Mouse (Mus musculus) limb, embryonic 12.5 days (tissue): ENCODE results near the gene Cbarp. TPM values are rescaled to one million over a fixed set of nuclear protein-coding genes. Genes with fewer than 3 reads are reported as not detected.

Experiments
- ATAC-seq: fragments of 200-750 bp; cut with Nextera tagmentation; 2 replicates; pipeline ENCODE4 v1.8.0; 2017; ENCODE audit warnings: low read depth, moderate TSS enrichment; ENCODE audit not compliant: insufficient number of reproducible peaks, insufficient read depth, low FRiP score, low TSS enrichment
- H3K27ac ChIP-seq: fragments of 300-500 bp; sonication (generic); 2 replicates; pipeline ENCODE4 v1.5.1; 2016; ENCODE audit warnings: mild to moderate bottlenecking, moderate library complexity
- H3K27me3 ChIP-seq: fragments of 300-500 bp; sonication (generic); 2 replicates; pipeline ENCODE4 v1.6.1; 2016; ENCODE audit warnings: mild to moderate bottlenecking, moderate library complexity
- H3K36me3 ChIP-seq: fragments of 300-500 bp; sonication (generic); 2 replicates; pipeline ENCODE4 v1.6.1; 2016; ENCODE audit warnings: mild to moderate bottlenecking, moderate library complexity
- H3K4me1 ChIP-seq: fragments of 300-500 bp; sonication (generic); replicated peaks from 2 replicates; pipeline ENCODE4 v1.6.1; 2016
- H3K4me2 ChIP-seq: fragments of 300-500 bp; sonication (generic); 2 replicates; pipeline ENCODE4 v1.6.1; 2016; ENCODE audit warnings: mild to moderate bottlenecking, moderate library complexity
- H3K4me3 ChIP-seq: fragments of 300-500 bp; sonication (generic); replicated peaks from 2 replicates; pipeline ENCODE4 v1.5.1; 2016; ENCODE audit warnings: mild to moderate bottlenecking
- H3K9ac ChIP-seq: fragments of 300-500 bp; sonication (generic); replicated peaks from 2 replicates; pipeline ENCODE4 v1.6.1; 2016; ENCODE audit warnings: mild to moderate bottlenecking, moderate library complexity
- H3K9me3 ChIP-seq: fragments of 300-500 bp; sonication (generic); 2 replicates; pipeline ENCODE4 v1.6.1; 2016; ENCODE audit warnings: mild to moderate bottlenecking, moderate library complexity
- WGBS: fragments of 180-500 bp; shearing (Covaris S2); methylation state at CpG from one replicate; pipeline ENCODE4 v1.1.7; 2016; 5-methylcytosine and 5-hydroxymethylcytosine counted together
- polyA plus RNA-seq: library from polyadenylated mRNA; unstranded; fragments of >200 nt; fragmentation: Nextera tagmentation; extraction: Ambion mirVana; gene quantifications from 2 replicates; pipeline ENCODE4 v1.2.1, GENCODE M21; 2016

Gene Cbarp
- polyA plus RNA-seq, 1 experiment from 2014 or later: 4.9 TPM

DNA sequence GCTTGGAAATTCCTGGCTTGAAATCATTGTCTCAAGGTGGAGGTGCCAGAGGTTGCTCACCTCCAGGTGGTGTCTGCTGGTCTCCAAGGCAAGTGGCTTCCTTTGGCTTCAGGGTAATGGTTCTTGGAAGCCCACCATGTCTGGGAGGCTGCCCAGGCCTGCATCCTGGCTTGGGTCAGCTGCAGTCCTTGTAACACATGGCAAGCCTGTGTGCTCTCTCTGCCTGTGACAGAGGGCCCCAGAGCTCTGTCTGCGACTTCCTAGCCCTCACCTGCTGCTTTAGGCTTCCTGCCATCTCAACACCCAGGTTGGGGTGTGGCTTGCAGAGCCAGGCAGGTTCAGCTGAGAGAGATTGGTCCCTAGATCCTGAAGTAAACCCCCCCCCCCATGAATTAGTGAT is 22.9 kb downstream of the Cbarp start:
- Histone ChIP-seq H3K9ac (peak overlapping the region; percentile 90), H3K4me2 (peak overlapping the region; percentile 93), H3K27me3 (no peaks in the 10 kb centered on the region), H3K9me3 (no peaks in the 10 kb centered on the region), H3K4me3 (peak overlapping the region; percentile 92), H3K27ac (peak overlapping the region; percentile 50; the same call in 1 of the 2 replicates), H3K36me3 (peaks cover 48% of the 10 kb centered on the region), H3K4me1 (peaks cover 34% of the 10 kb centered on the region)
- 50% methylated on average over 1 of the region's 1 CpGs for WGBS
- ATAC-seq: no peak

GRCm38 (mm10) chr10:80116927-80117691 is 23.5 kb downstream of the Cbarp start:
- Histone ChIP-seq H3K4me3 (peak overlapping the region; percentile 92), H3K27ac (peak overlapping the region; percentile 50; the same call in 1 of the 2 replicates), H3K9me3 (no peaks in the 10 kb centered on the region), H3K9ac (peak overlapping the region; percentile 90), H3K27me3 (no peaks in the 10 kb centered on the region), H3K4me1 (peaks cover 34% of the 10 kb centered on the region), H3K4me2 (peak overlapping the region; percentile 93), H3K36me3 (peaks cover 44% of the 10 kb centered on the region)
- 5% methylated on average over 30 of the region's 30 CpGs for WGBS
- no peak for ATAC-seq

GRCm38 (mm10) chr10:80116563-80116926 is 24.1 kb downstream of the Cbarp start:
- Histone ChIP-seq H3K36me3 (peaks cover 38% of the 10 kb centered on the region), H3K4me3 (peak overlapping the region; percentile 92), H3K9ac (peak overlapping the region; percentile 90), H3K4me1 (peaks cover 34% of the 10 kb centered on the region), H3K27me3 (no peaks in the 10 kb centered on the region), H3K4me2 (peak overlapping the region; percentile 93), H3K27ac (peak overlapping the region; percentile 50; the same call in 1 of the 2 replicates), H3K9me3 (no peaks in the 10 kb centered on the region)
- under 1% methylated on average over 27 of the region's 27 CpGs for WGBS
- ATAC-seq: no peak

DNA sequence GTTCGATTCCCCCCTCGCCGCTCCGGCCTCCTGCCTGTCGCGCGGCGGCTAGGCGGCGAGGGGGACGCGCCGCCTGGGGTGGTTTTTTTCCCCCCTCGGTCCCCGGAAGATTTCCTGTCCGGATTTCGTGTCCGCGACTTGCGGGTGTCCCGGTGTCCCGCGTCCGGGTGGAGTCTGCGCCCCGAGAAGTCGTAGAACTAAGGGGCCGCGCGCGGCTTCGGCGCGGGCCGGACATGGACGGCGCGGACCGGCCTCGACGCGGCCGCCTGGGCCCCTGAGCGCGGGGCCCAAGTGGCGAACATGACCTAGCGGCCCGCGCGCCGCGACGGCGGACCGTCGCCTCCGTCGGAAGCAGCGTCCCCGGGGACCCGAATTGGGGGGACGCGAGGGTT is 24.7 kb downstream of the Cbarp start:
- WGBS: under 1% methylated on average over 51 of the region's 63 CpGs
- Histone ChIP-seq H3K4me3 (peak overlapping the region; percentile 92), H3K27ac (peak overlapping the region; percentile 83), H3K9me3 (no peaks in the 10 kb centered on the region), H3K9ac (peak overlapping the region; percentile 90), H3K27me3 (no peaks in the 10 kb centered on the region), H3K4me1 (peaks cover 34% of the 10 kb centered on the region), H3K36me3 (peaks cover 32% of the 10 kb centered on the region), H3K4me2 (peak overlapping the region; percentile 93)
- no peak for ATAC-seq

GRCm38 (mm10) chr10:80115290-80115943 is 25.2 kb downstream of the Cbarp start, which contains the start of gene Stk11:
TSS of gene Stk11 (plus strand) at chr10:80115803.
- H3K36me3 ChIP-seq: peaks cover 27% of the 10 kb centered on the region
- peak within 1 kb of the TSS; percentile 83 for H3K27ac ChIP-seq
- ATAC-seq: peak; percentile 98
- H3K4me3 ChIP-seq: peak within 1 kb of the TSS; percentile 92
- no peaks in the 10 kb centered on the region for H3K9me3 ChIP-seq
- H3K4me2 ChIP-seq: peak within 1 kb of the TSS; percentile 93
- under 1% methylated on average over 70 of the region's 70 CpGs for WGBS
- no peaks in the 10 kb centered on the region for H3K27me3 ChIP-seq
- peaks cover 34% of the 10 kb centered on the region for H3K4me1 ChIP-seq
- peak within 1 kb of the TSS; percentile 90 for H3K9ac ChIP-seq

- Histone ChIP-seq H3K4me3 (peak overlapping the region; percentile 92), H3K27ac (peak overlapping the region; percentile 83), H3K9me3 (no peaks in the 10 kb centered on the region), H3K36me3 (peaks cover 19% of the 10 kb centered on the region; the same call in 1 of the 2 replicates), H3K27me3 (no peaks in the 10 kb centered on the region), H3K4me2 (peak overlapping the region; percentile 93), H3K4me1 (peaks cover 34% of the 10 kb centered on the region), H3K9ac (peak overlapping the region; percentile 58)
- 2% methylated on average over 27 of the region's 27 CpGs for WGBS
- ATAC-seq: peak; percentile 53
Observed at GRCm38 (mm10) chr10:80114341-80115284, 26.0 kb downstream of the Cbarp start.

DNA sequence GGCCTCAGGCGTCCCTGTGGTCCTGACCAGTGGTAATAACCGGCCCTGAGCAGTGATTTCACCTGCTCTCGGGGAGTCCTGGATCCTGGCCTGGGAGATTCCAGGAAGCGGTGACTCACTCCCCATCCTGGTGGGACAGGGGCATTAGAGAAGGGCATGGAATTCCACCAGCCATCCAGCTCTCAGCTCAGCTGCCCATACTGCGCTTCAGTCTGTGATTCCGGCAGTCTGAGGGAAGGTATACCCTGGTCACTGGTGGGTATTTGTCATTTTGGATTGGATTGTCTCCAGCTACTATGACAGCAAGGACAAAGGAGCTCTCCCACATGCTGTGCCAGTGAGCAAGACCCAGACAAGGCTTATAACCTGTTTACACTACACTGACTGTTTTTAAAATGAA is 33.0 kb downstream of the Cbarp start:
- Histone ChIP-seq H3K9ac (no peak overlapping the region), H3K4me1 (no peaks in the 10 kb centered on the region; the same call in 1 of the 2 replicates), H3K36me3 (no peaks in the 10 kb centered on the region), H3K4me2 (no peak overlapping the region), H3K27me3 (no peaks in the 10 kb centered on the region), H3K27ac (no peak overlapping the region), H3K4me3 (no peak overlapping the region), H3K9me3 (no peaks in the 10 kb centered on the region)
- WGBS: 60% methylated on average over 6 of the region's 6 CpGs
- ATAC-seq: no peak

DNA sequence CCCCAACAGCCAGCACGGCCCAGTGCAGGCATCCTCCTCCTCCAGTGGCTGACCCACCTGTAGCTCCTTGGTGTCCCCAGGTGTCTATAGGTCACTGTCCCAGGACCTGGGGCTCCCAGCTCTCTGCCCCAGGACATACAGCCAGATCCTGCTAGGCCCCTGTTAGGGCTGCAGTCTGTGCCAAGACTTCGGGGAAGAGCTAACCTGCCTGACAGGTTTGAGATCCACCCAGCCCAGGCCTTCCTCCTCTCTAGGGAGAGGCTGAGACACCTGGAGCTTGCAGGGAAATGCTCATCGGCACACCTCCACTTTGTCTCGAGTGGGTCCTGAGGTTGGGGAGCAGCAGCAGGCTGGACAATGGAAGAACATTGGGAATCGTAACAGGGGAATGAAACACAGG is 34.7 kb downstream of the Cbarp start:
- H3K4me3 ChIP-seq: no peak overlapping the region
- peaks cover 10% of the 10 kb centered on the region for H3K4me1 ChIP-seq
- H3K36me3 ChIP-seq: no peaks in the 10 kb centered on the region
- H3K27ac ChIP-seq: no peak overlapping the region
- H3K9me3 ChIP-seq: no peaks in the 10 kb centered on the region
- ATAC-seq: no peak
- H3K27me3 ChIP-seq: no peaks in the 10 kb centered on the region
- H3K9ac ChIP-seq: no peak overlapping the region
- 66% methylated on average over 5 of the region's 5 CpGs for WGBS
- no peak overlapping the region for H3K4me2 ChIP-seq

DNA sequence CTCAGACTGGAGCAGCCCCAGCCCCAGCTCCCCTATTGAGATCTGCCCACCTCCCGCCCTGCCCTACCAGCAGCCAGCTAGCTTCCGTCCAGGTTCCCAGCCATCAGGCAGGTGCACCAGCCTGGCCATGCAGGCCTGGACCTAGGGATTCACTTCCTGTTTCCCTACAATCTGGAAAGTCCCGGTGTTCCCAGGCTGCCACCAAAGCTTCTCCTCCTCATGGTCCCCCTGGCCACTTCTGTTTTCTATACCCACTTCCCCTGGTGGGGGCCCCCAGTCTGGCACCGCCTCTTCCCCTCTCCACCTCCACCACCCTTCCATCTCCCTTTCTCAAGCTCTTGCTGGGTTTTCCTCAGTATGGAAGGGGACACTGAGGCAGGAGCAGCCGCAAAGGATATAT is 35.2 kb downstream of the Cbarp start, which contains the start of gene Sbno2:
Sbno2 (minus strand) TSS at position 112 of the 400 bp plus-strand sequence.
- H3K9me3 ChIP-seq: no peaks in the 10 kb centered on the region
- H3K27me3 ChIP-seq: no peaks in the 10 kb centered on the region
- peaks cover 10% of the 10 kb centered on the region for H3K4me1 ChIP-seq
- no peak within 1 kb of the TSS for H3K4me2 ChIP-seq
- no peak for ATAC-seq
- no peak within 1 kb of the TSS for H3K4me3 ChIP-seq
- WGBS: 57% methylated on average over 5 of the region's 5 CpGs
- H3K9ac ChIP-seq: no peak within 1 kb of the TSS
- H3K36me3 ChIP-seq: no peaks in the 10 kb centered on the region
- H3K27ac ChIP-seq: no peak within 1 kb of the TSS

DNA sequence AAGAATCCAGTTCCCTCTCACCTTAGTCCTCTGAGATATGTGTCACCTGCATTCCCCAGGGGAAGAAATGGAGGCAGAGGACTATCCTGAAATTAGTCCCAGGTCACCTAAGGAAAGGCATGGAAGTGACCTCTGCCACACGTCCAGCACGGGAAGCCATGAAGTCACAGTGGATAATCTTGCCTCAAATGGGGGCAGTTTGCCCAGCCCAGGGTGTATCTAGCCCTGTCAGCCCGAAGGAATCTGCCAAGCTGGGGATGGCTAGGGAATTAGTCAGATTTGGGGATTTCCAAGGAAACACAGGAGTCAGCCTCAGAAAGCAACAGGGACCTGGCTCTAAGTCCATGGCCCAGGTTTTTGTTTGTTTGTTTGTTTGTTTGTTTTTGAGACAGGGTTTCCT is 36.5 kb downstream of the Cbarp start:
- ATAC-seq: no peak
- no peak overlapping the region for H3K27ac ChIP-seq
- no peaks in the 10 kb centered on the region for H3K27me3 ChIP-seq
- no peak overlapping the region for H3K9ac ChIP-seq
- 76% methylated on average over 3 of the region's 3 CpGs for WGBS
- H3K4me1 ChIP-seq: peaks cover 13% of the 10 kb centered on the region
- H3K9me3 ChIP-seq: no peaks in the 10 kb centered on the region
- H3K36me3 ChIP-seq: no peaks in the 10 kb centered on the region
- no peak overlapping the region for H3K4me3 ChIP-seq
- no peak overlapping the region for H3K4me2 ChIP-seq
